Mouse (Mus musculus): ENCODE data around the gene Efna5. TPM values are rescaled to one million over a fixed set of nuclear protein-coding genes. Genes with fewer than 3 reads are reported as not detected.

Gene Efna5
- polyA plus RNA-seq, 1 experiment from 2014 or later, result not detected

DNA sequence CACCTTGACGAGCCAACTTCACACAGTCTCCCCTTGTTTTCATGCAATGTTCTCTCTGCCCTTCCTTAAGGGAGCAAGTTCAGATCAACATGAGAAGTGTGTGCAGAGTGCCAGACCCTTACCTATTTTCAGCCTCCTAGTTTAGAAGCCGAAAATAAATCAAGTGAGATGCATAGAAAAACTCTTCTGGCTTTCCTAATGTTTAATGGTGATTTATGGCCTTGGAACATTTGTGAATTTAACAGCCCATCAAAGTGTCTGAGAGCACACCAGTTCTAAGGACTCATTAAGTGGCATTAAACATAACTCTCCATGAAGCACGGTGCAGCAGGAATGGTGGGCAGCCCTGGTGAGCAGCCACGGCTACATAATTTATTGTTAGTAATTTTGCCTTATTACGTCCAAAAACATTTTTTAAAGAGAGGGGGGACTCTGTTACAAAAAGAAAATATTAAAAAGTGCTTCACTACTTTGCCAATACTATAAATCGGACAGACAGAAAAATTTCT lies 44.5 kb downstream of the Efna5 start:
- H3K4me3 ChIP-seq (ENCODE audit: inconsistent target), result no peak overlapping the region
- no peaks in the 10 kb centered on the region for H3K36me3 ChIP-seq (ENCODE audit: inconsistent target)
- WGBS (ENCODE audit: missing documents), result 94% methylated on average over 6 of the region's 6 CpGs
- no peak overlapping the region for H3K27ac ChIP-seq
- no peaks in the 10 kb centered on the region for H3K79me2 ChIP-seq (ENCODE audit: inconsistent target)

DNA sequence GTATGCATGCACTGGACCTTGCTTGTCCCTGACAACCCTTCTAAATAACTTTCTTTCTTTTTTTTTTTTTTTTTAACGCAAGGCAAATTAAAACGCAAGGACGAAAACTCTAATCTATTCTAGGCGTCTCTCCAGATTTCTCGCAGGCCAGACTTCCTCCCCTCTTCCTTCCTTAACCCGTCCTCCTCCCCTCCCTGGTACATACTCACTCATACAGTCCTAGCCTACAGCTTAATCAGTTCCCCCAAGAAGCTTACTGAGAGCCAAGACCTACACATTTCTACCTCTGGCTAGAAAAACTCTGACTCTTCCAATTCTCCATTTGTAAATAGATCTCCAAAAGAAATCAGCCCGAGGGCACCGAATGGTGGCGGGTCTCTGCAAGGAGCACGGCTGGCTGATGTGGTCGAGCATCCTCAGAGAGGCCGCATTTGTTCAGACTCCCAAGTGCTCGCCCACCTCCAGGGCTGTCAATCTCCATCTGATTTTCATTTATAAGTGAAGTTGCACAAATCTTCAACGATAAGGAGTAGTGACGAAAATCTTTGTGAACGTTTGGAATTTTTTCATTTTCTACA lies 48.5 kb downstream of the Efna5 start:
- 50% methylated on average over 13 of the region's 16 CpGs for WGBS (ENCODE audit: missing documents)

DNA sequence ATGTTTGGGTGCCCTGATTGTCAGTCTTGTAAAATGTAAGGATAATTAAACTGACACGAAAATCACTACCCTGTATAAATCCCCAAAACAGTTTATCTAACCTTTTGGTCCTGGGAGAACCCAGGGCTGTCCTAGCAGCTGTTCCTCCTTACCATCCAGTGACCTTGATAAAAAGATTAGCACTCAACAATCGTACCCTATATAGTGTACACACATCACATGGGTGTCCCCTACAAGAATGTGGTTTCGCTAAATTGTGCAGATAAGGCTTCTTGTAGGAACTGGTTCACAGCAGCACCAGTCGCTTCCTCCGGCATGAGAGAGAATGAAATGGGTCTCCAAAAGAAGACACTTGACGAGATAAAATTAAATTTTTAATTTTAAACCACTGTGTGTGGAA lies 53.6 kb downstream of the Efna5 start:
- 78% methylated on average over 6 of the region's 6 CpGs for WGBS (ENCODE audit: missing documents)
- no peak overlapping the region for H3K27ac ChIP-seq
- no peaks in the 10 kb centered on the region for H3K79me2 ChIP-seq (ENCODE audit: inconsistent target)
- H3K4me3 ChIP-seq (ENCODE audit: inconsistent target), result no peak overlapping the region
- no peaks in the 10 kb centered on the region for H3K36me3 ChIP-seq (ENCODE audit: inconsistent target)

More for the DNA sequence above, 48.5 kb downstream of the Efna5 start:
- Histone ChIP-seq H3K79me2 (ENCODE audit: inconsistent target) (no peaks in the 10 kb centered on the region), H3K4me3 (ENCODE audit: inconsistent target) (no peak overlapping the region), H3K36me3 (ENCODE audit: inconsistent target) (no peaks in the 10 kb centered on the region), H3K27ac (no peak overlapping the region)

DNA sequence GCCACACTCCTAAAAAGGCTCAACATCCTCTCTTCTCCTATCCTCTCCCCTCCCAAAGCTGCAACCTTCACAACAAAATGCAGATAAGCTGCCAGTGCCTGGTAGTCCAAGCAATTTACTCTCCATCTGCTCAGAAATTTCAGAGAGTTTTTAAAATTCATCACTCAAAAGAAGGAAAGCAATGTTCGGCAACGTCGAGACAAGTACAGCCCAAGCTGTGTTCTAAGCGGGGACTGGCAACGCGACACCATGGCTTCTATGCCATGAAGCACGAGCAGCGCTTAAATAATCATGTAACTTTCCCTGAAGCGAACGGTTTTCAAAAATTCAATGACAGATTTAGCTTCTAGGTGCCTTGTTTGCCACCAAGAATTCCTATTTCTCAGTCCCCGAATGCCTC lies 59.9 kb downstream of the Efna5 start:
- H3K27ac ChIP-seq, result no peak overlapping the region
- H3K79me2 ChIP-seq (ENCODE audit: inconsistent target), result no peaks in the 10 kb centered on the region
- WGBS (ENCODE audit: missing documents), result 97% methylated on average over 11 of the region's 11 CpGs
- H3K4me3 ChIP-seq (ENCODE audit: inconsistent target), result no peak overlapping the region
- H3K36me3 ChIP-seq (ENCODE audit: inconsistent target), result no peaks in the 10 kb centered on the region

DNA sequence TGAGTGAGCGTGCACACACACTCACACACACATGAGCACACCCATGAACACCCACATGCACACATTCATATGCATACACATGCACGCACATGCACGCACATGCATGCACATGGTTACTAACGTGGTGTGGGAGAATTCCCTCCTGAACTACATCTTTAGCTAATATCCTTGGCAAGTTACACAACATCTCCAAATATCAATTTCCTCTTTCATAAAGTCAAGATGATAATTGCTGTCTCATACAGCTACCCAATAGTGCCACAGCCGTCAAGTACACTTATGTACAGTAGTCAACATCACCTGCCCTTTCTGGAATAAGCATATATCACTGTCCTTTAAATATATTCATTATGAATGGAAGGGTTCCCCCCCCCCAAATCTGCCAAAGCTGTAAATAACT lies 61.2 kb downstream of the Efna5 start:
- Histone ChIP-seq H3K36me3 (ENCODE audit: inconsistent target) (no peaks in the 10 kb centered on the region), H3K79me2 (ENCODE audit: inconsistent target) (no peaks in the 10 kb centered on the region), H3K4me3 (ENCODE audit: inconsistent target) (no peak overlapping the region), H3K27ac (no peak overlapping the region)
- WGBS (ENCODE audit: missing documents), result 43% methylated on average over 5 of the region's 5 CpGs

DNA sequence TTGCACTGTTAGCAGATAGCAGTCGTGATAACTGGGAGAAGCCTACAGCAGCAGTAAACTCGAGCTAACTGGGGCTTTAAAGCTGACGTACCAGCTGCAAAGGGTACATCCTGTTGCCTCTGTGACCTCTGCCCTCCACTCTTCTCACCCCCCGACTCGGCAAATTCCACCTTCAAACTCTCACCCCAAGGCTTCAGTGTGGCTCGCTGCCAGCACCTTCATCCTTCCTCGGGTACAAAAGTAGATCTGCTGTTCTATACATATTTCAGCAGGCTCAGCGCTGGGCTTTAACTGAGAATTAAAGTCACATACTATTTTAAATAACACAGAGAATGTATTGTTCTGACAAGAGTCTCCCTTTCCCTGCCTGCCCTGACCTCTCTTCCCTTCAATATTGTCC lies 62.3 kb downstream of the Efna5 start:
- Histone ChIP-seq H3K79me2 (ENCODE audit: inconsistent target) (no peaks in the 10 kb centered on the region), H3K36me3 (ENCODE audit: inconsistent target) (no peaks in the 10 kb centered on the region), H3K4me3 (ENCODE audit: inconsistent target) (no peak overlapping the region), H3K27ac (no peak overlapping the region)
- WGBS (ENCODE audit: missing documents), result 25% methylated on average over 8 of the region's 8 CpGs

DNA sequence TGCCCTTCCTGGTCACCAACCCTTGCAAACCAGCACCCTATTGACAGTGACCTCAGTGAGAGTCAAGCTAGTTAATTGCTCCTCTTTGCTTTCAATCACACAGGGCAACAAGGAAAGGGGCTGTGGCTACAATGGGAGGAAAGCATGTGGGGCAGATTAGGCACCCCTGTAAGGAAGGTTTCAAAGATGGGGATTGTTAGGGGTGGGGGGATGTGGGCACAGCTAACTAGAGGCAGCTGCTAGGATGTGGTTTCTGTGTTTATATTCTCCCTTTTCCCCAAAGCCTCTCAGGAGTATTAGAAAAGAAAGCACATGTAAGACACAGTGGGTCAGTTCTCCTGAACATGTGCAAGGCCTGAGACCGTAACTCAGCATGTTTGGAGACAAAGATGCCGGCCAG lies 62.8 kb downstream of the Efna5 start:
- H3K4me3 ChIP-seq (ENCODE audit: inconsistent target), result no peak overlapping the region
- no peaks in the 10 kb centered on the region for H3K79me2 ChIP-seq (ENCODE audit: inconsistent target)
- no peaks in the 10 kb centered on the region for H3K36me3 ChIP-seq (ENCODE audit: inconsistent target)
- 57% methylated on average over 2 of the region's 2 CpGs for WGBS (ENCODE audit: missing documents)
- no peak overlapping the region for H3K27ac ChIP-seq

DNA sequence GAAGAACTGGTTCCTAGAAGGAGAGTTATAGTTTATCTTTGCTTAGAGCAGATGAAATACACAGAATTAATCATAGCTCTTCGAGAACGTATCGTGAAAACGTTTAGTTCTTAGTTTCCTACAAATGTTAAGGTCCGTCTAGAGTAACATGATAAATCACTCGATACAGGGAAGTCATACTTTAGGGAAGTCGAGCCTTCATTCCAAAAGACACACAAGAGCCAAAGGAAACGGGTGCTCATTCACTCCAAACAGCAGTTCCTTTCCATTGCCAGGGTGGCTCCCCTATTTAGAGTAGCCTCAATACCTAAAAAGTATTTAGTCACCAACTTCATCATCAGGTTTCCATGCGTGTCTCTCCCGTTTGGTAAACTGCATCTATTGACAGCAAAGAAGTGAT lies 64.2 kb downstream of the Efna5 start:
- Histone ChIP-seq H3K79me2 (ENCODE audit: inconsistent target) (no peaks in the 10 kb centered on the region), H3K4me3 (ENCODE audit: inconsistent target) (no peak overlapping the region), H3K27ac (no peak overlapping the region), H3K36me3 (ENCODE audit: inconsistent target) (no peaks in the 10 kb centered on the region)
- 9% methylated on average over 10 of the region's 10 CpGs for WGBS (ENCODE audit: missing documents)

DNA sequence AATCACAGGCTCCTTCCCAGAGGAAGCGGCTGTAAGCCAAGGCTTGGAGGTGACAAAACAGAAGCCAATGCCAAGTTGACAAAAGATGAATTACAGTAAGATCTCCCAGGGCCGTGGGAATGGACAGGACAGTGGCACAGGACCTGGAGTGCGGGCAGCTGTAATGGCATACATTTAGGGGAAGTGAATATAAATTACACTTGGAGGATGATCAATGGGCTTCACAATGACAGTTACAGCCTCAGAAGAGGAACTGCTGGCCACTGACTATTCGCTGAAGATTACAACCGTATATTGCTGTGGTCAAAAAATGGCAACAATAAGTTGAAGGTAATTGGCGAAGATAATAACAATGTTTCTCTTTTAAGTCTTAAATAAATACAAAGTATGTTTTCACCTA lies 67.7 kb downstream of the Efna5 start:
- Histone ChIP-seq H3K27ac (no peak overlapping the region), H3K36me3 (ENCODE audit: inconsistent target) (no peaks in the 10 kb centered on the region), H3K4me3 (ENCODE audit: inconsistent target) (no peak overlapping the region), H3K79me2 (ENCODE audit: inconsistent target) (no peaks in the 10 kb centered on the region)
- 28% methylated on average over 6 of the region's 6 CpGs for WGBS (ENCODE audit: missing documents)

DNA sequence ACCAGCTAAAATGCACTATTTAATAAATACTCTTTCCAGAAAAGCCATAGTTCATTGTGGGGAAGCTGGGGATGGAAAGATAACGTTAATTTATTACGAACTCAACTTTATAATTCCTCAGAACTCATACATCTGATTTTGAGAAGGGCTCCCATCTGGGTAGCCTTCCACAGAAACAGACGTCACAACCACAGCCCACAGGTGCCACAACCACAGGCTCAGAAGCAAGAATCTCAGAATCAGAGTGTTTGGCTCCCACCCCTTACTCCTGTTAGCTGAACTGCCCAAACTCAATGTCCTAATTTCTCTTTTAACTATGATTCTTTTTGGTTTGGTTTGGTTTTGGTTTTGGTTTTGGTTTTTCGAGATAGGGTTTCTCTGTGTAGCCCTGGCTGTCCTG lies 73.2 kb downstream of the Efna5 start:
- Histone ChIP-seq H3K27ac (no peak overlapping the region), H3K36me3 (ENCODE audit: inconsistent target) (no peaks in the 10 kb centered on the region), H3K79me2 (ENCODE audit: inconsistent target) (no peaks in the 10 kb centered on the region), H3K4me3 (ENCODE audit: inconsistent target) (no peak overlapping the region)
- 49% methylated on average over 4 of the region's 4 CpGs for WGBS (ENCODE audit: missing documents)

DNA sequence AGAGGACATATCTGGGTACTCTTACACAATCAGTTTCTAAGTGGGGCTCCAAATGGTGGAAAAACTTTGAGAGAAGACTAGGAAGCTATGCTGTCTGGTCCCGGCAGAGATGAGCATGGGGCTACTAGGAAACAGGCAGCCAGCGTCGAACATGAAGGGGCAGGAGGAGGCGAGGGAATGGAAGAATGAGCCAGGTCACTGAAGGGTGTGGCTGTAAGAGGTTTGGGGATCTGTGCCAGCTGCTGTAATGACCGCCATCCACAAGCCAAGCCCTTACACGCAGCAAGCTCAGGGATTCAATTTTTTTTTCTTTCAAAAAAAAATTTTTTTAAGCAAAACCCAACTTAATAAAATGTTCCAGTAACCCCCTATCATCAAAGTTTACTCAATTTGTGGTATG lies 74.5 kb downstream of the Efna5 start:
- no peak overlapping the region for H3K4me3 ChIP-seq (ENCODE audit: inconsistent target)
- H3K27ac ChIP-seq, result no peak overlapping the region
- 92% methylated on average over 6 of the region's 6 CpGs for WGBS (ENCODE audit: missing documents)

DNA sequence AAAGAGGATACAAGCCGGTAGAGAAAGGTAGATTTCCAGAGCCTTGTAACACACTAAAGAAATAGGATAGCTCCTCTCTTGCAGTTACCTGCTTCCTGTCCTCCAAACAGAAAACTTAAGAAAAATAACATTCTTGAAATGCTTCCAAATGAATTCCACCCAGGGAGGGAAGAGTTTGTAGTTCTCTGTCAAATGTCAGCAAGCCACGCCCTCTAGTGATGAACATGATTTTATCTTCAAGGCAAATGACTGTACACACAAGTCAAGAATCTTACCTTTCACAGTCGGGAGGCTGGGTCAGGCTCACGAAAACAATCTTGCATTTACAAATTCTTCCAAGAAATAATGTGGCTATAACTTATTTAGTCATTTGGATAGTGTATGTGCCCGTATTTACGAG lies 78.4 kb downstream of the Efna5 start:
- Histone ChIP-seq H3K27ac (no peak overlapping the region), H3K4me3 (ENCODE audit: inconsistent target) (no peak overlapping the region), H3K79me2 (ENCODE audit: inconsistent target) (no peaks in the 10 kb centered on the region), H3K36me3 (ENCODE audit: inconsistent target) (no peaks in the 10 kb centered on the region)
- WGBS (ENCODE audit: missing documents), result 89% methylated on average over 6 of the region's 6 CpGs

More for the DNA sequence above, 74.5 kb downstream of the Efna5 start:
- Histone ChIP-seq H3K79me2 (ENCODE audit: inconsistent target) (no peaks in the 10 kb centered on the region), H3K36me3 (ENCODE audit: inconsistent target) (no peaks in the 10 kb centered on the region)

DNA sequence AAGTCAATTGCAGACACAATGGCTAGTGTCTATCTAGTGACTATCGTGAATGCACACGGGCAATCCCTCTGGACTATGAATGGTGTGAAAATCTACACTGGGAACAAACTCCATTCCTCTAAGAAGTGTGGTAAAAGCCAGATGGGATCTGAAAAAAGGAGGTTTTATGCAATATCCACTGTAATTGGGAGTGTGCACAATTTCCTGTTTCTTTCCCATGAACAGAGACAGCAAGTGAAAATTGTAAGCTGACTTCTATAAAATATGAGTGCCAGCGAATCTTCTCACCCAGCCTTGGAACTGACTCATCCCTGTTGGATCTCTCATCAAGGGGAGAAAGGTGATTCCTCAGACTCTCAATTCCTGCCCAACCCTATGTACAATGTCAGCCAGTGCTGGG lies 83.8 kb downstream of the Efna5 start:
- no peak overlapping the region for H3K4me3 ChIP-seq (ENCODE audit: inconsistent target)
- no peak overlapping the region for H3K27ac ChIP-seq
- H3K79me2 ChIP-seq (ENCODE audit: inconsistent target), result no peaks in the 10 kb centered on the region
- 93% methylated on average over 3 of the region's 3 CpGs for WGBS (ENCODE audit: missing documents)
- no peaks in the 10 kb centered on the region for H3K36me3 ChIP-seq (ENCODE audit: inconsistent target)

DNA sequence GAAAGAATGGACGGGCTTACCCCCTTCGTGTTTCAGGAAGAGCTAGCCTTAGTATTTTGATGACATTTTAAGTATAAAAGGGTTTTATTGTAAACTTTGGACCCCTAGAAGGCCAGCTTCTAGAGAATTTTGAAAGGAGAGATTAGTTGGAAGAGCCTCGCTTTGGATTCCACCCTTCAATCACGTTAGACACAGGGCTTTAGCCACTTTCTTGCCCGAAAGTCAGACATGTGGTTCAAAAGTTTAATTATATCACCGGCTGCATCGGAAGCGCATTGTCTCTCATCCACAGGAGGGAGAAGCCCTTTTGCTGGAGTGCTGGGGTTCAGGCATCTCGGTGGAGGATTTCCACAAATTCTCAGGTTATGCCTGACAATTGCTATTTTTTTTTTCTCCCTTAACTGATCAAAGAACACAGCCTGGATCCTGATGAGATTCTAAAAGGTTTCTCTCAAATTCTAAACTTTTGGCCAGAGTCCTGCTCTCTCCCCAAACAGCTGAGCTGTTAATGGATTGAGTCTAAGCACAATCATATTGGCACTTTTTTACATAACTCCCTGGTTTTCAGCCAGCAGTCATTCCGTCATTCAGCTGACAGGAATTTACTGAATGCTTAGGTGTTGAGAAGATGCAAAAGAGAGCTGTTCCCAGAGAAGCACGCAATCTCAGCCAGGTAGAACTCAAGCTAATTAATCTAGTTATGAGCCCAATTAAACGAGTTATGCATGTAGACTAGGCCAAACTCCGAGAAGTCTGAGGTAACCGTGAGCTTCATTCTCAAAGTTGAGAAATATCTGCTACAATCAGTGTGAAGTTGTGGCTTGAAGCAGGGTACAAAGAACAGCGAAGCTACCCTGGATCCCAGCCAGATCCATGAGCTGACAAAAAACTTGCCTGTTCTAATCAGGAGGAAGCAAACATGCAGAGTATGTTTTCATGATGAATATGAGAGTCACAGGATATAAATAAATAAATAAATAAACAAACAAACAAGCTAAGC lies 91.5 kb downstream of the Efna5 start:
- Histone ChIP-seq H3K79me2 (ENCODE audit: inconsistent target) (no peaks in the 10 kb centered on the region), H3K36me3 (ENCODE audit: inconsistent target) (no peaks in the 10 kb centered on the region), H3K27ac (no peak overlapping the region), H3K4me3 (ENCODE audit: inconsistent target) (no peak overlapping the region)
- WGBS (ENCODE audit: missing documents), result 87% methylated on average over 15 of the region's 15 CpGs

DNA sequence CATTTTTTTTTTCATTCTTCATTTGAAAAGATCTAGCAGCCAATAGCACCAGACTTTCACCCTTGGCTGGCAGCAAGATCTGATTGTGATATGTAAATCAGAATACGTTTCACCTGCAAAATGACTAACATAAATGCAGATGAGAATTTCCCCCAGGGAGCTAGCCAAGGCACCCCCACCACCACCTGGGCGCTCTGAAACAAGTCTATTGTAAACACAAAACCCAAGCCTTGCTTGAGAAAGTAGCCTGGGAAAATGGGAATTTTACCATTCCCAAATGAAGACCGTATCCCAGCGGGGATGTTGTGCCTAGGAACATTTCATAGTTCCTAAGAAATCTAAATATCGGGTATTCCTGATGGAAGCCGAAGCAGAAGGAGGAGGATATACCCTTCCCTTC lies 92.3 kb downstream of the Efna5 start:
- Histone ChIP-seq H3K27ac (no peak overlapping the region), H3K79me2 (ENCODE audit: inconsistent target) (no peaks in the 10 kb centered on the region), H3K36me3 (ENCODE audit: inconsistent target) (no peaks in the 10 kb centered on the region), H3K4me3 (ENCODE audit: inconsistent target) (no peak overlapping the region)
- WGBS (ENCODE audit: missing documents), result 92% methylated on average over 6 of the region's 6 CpGs

Data from macrophage (primary cell).